Mouse (Mus musculus): ENCODE results near the gene Rpl13. TPM values are rescaled to one million over a fixed set of nuclear protein-coding genes. Genes with fewer than 3 reads are reported as not detected.
A peak's percentile ranks its signal among the peaks of the same experiment; 100 is the strongest.

The Rpl13 gene
- total and polyA plus RNA-seq, 2 experiments: 764 to 769 TPM

DNA sequence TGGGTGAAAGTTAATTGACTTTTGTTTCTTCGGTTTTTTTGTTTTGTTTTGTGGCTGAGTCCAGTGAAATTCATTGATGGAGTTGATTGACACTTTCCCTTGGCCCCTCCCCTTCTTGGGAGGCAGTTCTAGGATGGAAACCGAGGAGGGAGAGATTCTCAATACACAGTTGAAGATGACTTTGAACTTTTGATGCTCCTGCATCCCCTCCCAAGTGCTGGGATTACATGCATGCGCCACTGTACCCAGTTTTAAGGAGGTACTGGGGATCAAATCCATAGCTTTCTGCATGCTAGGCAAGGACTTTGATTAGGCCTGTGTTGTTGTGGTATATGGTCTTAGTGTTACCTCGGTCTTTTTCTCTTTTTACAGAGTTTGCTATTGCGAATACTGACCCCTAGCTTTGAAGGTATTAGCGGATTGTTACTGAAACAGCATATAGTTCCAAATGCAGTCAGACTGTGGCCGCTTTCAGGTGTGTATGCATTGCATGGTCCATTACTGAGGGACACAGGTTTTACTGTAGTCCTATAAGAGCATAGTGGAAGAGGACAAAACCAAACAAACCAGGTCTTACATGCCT, 36.0 kb upstream of the Rpl13 start:
- no peak for DNase-seq (ENCODE audit: extremely low read depth, low read depth, low spot score)
- Histone ChIP-seq H3K27me3 (ENCODE audit: control insufficient read depth, insufficient read depth, low read length) (no peaks in the 10 kb centered on the region), H3K79me2 (ENCODE audit: control insufficient read depth, insufficient read depth, low read length) (peaks cover 8% of the 10 kb centered on the region; the same call in 1 of the 2 replicates), H3K36me3 (ENCODE audit: control insufficient read depth, insufficient read depth, low read length) (0 out of 2 replicates have a peak, but pooled peaks cover 2% of the 10 kb centered on the region), H3K27ac (replicated peaks; ENCODE audit: insufficient read depth, low read depth, low read length) (peak overlapping the region; percentile 77), H3K4me3 (ENCODE audit: insufficient read depth, low read depth, low read length) (peak overlapping the region; percentile 93), H3K9ac (ENCODE audit: low read depth, low read length) (peak overlapping the region; percentile 87), H3K4me1 (ENCODE audit: control insufficient read depth, insufficient read depth, low read length) (peaks cover 13% of the 10 kb centered on the region)
- TF ChIP-seq CTCF (IDR thresholded peaks at IDR 0.05; ENCODE audit: low read depth, low read length): no peak
- TF ChIP-seq POLR2A (IDR thresholded peaks at IDR 0.05; ENCODE audit: extremely low read depth, insufficient read depth, low read length): no peak
- 36% methylated on average over 7 of the region's 7 CpGs for WGBS

DNA sequence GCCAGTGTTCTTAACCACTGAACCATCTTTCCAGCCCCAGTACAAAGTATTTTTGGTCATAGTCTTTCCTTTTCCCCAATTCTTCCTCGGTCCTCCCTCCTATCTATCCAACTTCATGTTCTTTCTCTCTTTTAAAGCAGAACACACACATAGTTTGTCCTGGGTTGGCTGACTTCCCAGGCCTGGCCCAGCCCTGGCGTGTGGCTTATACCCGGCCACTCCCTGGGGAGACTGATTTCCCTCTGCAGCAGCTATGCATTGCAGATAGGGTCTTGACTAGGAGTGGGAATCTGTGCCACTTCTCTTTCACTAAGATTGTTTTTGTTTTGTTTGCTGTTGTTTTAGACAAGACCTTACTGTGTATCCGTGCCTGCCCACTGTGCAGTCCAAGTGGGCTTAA, 31.0 kb upstream of the Rpl13 start:
- no peak for DNase-seq (ENCODE audit: extremely low read depth, low read depth, low spot score)
- peaks cover 6% of the 10 kb centered on the region; the same call in 1 of the 2 replicates for H3K79me2 ChIP-seq (ENCODE audit: control insufficient read depth, insufficient read depth, low read length)
- peaks cover 5% of the 10 kb centered on the region; the same call in 1 of the 2 replicates for H3K36me3 ChIP-seq (ENCODE audit: control insufficient read depth, insufficient read depth, low read length)
- H3K4me1 ChIP-seq (ENCODE audit: control insufficient read depth, insufficient read depth, low read length): peaks cover 4% of the 10 kb centered on the region; the same call in 1 of the 2 replicates
- no peak overlapping the region for H3K27ac ChIP-seq (replicated peaks; ENCODE audit: insufficient read depth, low read depth, low read length)
- WGBS: 57% methylated on average over 4 of the region's 4 CpGs
- H3K27me3 ChIP-seq (ENCODE audit: control insufficient read depth, insufficient read depth, low read length): no peaks in the 10 kb centered on the region
- TF ChIP-seq POLR2A (IDR thresholded peaks at IDR 0.05; ENCODE audit: extremely low read depth, insufficient read depth, low read length): no peak
- TF ChIP-seq CTCF (IDR thresholded peaks at IDR 0.05; ENCODE audit: low read depth, low read length): no peak
- H3K9ac ChIP-seq (ENCODE audit: low read depth, low read length): no peak overlapping the region
- H3K4me3 ChIP-seq (ENCODE audit: insufficient read depth, low read depth, low read length): no peak overlapping the region

DNA sequence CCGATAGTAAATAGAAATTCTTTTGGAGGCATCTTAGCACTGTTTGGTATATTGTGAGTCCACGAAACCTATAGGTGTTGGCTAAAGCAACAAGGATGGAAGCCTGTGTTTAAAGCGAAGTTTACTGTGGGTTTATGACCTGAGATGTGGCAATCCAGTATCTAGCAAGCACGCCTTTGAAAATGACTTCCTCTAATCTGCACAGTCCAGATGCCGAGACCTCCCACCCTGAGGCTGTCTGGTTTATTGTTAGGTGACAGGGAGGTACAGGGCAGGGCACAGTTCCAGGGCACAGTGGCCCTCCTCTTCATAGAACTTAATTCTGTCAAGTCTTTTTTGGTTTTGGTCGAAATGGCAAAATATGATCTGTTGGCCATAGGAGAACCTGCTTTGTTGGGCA, 24.9 kb upstream of the Rpl13 start:
- Histone ChIP-seq H3K4me3 (ENCODE audit: insufficient read depth, low read depth, low read length) (no peak overlapping the region), H3K9ac (ENCODE audit: low read depth, low read length) (no peak overlapping the region), H3K27ac (replicated peaks; ENCODE audit: insufficient read depth, low read depth, low read length) (no peak overlapping the region), H3K27me3 (ENCODE audit: control insufficient read depth, insufficient read depth, low read length) (no peaks in the 10 kb centered on the region), H3K79me2 (ENCODE audit: control insufficient read depth, insufficient read depth, low read length) (no peaks in the 10 kb centered on the region), H3K36me3 (ENCODE audit: control insufficient read depth, insufficient read depth, low read length) (peaks cover 18% of the 10 kb centered on the region), H3K4me1 (ENCODE audit: control insufficient read depth, insufficient read depth, low read length) (no peaks in the 10 kb centered on the region)
- 94% methylated on average over 6 of the region's 6 CpGs for WGBS
- no peak for TF ChIP-seq CTCF (IDR thresholded peaks at IDR 0.05; ENCODE audit: low read depth, low read length)
- no peak for TF ChIP-seq POLR2A (IDR thresholded peaks at IDR 0.05; ENCODE audit: extremely low read depth, insufficient read depth, low read length)
- DNase-seq (ENCODE audit: extremely low read depth, low read depth, low spot score): no peak

DNA sequence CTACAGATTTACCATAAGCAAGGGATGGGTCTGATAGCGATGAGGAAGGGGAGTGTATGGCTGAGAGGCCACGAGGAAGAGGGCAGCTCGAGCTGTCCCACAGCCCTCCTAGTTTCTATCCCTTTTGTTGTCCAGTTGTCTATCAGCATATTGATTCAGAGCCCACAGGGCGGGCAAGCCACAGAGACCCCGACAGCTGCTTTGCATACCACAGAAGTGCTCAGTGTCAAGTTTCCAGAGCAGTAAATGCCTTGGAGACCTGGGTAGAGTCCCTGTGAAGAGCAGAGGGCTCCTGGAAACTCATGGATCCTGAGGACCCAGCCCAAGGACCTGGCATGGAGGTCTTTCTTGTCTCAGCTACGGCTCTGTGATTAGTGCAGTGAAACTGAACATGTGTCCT, 19.2 kb upstream of the Rpl13 start:
- DNase-seq (ENCODE audit: extremely low read depth, low read depth, low spot score): no peak
- Histone ChIP-seq H3K27me3 (ENCODE audit: control insufficient read depth, insufficient read depth, low read length) (no peaks in the 10 kb centered on the region), H3K27ac (replicated peaks; ENCODE audit: insufficient read depth, low read depth, low read length) (no peak overlapping the region), H3K79me2 (ENCODE audit: control insufficient read depth, insufficient read depth, low read length) (no peaks in the 10 kb centered on the region), H3K4me1 (ENCODE audit: control insufficient read depth, insufficient read depth, low read length) (no peaks in the 10 kb centered on the region), H3K36me3 (ENCODE audit: control insufficient read depth, insufficient read depth, low read length) (peaks cover 18% of the 10 kb centered on the region; the same call in 1 of the 2 replicates), H3K9ac (ENCODE audit: low read depth, low read length) (no peak overlapping the region), H3K4me3 (ENCODE audit: insufficient read depth, low read depth, low read length) (no peak overlapping the region)
- no peak for TF ChIP-seq CTCF (IDR thresholded peaks at IDR 0.05; ENCODE audit: low read depth, low read length)
- no peak for TF ChIP-seq POLR2A (IDR thresholded peaks at IDR 0.05; ENCODE audit: extremely low read depth, insufficient read depth, low read length)
- WGBS: 94% methylated on average over 6 of the region's 6 CpGs

DNA sequence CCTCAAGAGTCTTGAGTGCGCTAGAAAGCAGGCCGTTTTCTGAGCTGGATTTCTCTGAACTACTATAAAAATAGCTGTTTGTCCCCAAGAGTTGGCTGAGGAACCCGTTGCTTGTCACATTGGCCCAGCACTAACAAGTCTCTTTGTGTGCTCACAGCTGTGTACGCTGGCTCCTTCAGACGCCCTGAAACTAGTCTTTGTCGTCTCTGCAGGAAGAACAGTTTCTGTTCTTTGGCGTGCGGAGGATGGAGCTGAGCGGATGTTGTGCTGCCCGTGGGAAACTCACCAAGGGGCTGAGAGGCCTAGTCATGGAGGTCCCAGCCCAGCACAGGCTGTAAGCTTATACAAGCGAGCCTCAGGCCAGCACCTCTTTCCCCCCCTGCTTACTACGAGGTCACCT, 18.5 kb upstream of the Rpl13 start:
- TF ChIP-seq CTCF (IDR thresholded peaks at IDR 0.05; ENCODE audit: low read depth, low read length) (no peak), POLR2A (IDR thresholded peaks at IDR 0.05; ENCODE audit: extremely low read depth, insufficient read depth, low read length) (no peak)
- Histone ChIP-seq H3K4me3 (ENCODE audit: insufficient read depth, low read depth, low read length) (no peak overlapping the region), H3K27me3 (ENCODE audit: control insufficient read depth, insufficient read depth, low read length) (no peaks in the 10 kb centered on the region), H3K36me3 (ENCODE audit: control insufficient read depth, insufficient read depth, low read length) (peaks cover 15% of the 10 kb centered on the region; the same call in 1 of the 2 replicates), H3K4me1 (ENCODE audit: control insufficient read depth, insufficient read depth, low read length) (no peaks in the 10 kb centered on the region), H3K27ac (replicated peaks; ENCODE audit: insufficient read depth, low read depth, low read length) (no peak overlapping the region), H3K79me2 (ENCODE audit: control insufficient read depth, insufficient read depth, low read length) (no peaks in the 10 kb centered on the region), H3K9ac (ENCODE audit: low read depth, low read length) (no peak overlapping the region)
- 93% methylated on average over 12 of the region's 12 CpGs for WGBS
- no peak for DNase-seq (ENCODE audit: extremely low read depth, low read depth, low spot score)

DNA sequence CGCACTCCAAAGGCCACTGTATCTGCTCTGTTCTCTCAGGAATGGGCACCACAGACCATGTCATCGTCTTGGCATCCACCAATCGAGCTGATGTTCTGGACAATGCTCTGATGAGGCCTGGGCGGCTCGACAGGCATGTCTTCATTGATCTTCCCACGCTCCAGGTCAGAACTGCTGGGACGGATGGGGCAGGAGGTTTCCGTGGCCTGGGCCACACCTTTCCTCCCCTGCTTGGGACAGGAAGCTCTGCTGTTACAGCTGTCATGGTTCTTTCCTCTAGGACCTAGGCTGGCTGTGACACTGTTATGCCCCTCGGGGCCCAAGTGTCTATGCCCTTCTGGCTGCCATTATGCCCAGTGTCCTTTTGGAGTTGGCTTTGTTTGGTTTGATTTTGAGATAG, 14.9 kb upstream of the Rpl13 start:
- no peak for TF ChIP-seq CTCF (IDR thresholded peaks at IDR 0.05; ENCODE audit: low read depth, low read length)
- no peak for TF ChIP-seq POLR2A (IDR thresholded peaks at IDR 0.05; ENCODE audit: extremely low read depth, insufficient read depth, low read length)
- H3K27ac ChIP-seq (replicated peaks; ENCODE audit: insufficient read depth, low read depth, low read length): no peak overlapping the region
- no peaks in the 10 kb centered on the region for H3K79me2 ChIP-seq (ENCODE audit: control insufficient read depth, insufficient read depth, low read length)
- no peaks in the 10 kb centered on the region for H3K27me3 ChIP-seq (ENCODE audit: control insufficient read depth, insufficient read depth, low read length)
- peaks cover 5% of the 10 kb centered on the region for H3K36me3 ChIP-seq (ENCODE audit: control insufficient read depth, insufficient read depth, low read length)
- H3K4me1 ChIP-seq (ENCODE audit: control insufficient read depth, insufficient read depth, low read length): no peaks in the 10 kb centered on the region
- H3K4me3 ChIP-seq (ENCODE audit: insufficient read depth, low read depth, low read length): no peak overlapping the region
- H3K9ac ChIP-seq (ENCODE audit: low read depth, low read length): no peak overlapping the region
- 78% methylated on average over 9 of the region's 9 CpGs for WGBS
- no peak for DNase-seq (ENCODE audit: extremely low read depth, low read depth, low spot score)
